ENCODE assay signal across 28 mouse cellular contexts in the genomic region with DNA sequence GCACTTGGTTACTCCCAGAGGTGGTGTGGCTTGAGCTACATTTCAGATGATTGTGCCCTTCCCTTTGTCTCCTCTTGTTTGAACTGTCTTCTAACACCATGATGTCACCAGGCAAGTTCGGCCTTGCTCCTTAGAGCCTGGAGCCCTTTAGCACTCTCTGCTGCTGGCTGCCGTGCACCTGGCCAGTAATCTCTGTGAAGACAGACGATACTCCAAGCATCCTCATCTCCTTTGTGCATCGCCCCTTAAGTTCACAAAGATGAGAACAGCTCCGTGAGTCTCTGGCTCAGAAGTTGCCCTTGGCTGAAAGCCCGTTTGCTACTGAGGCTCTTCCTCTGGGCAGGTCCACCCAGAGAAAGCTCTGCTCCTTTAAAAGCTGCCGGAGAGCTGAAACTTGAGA. TPM values are rescaled to one million over a fixed set of nuclear protein-coding genes. Genes with fewer than 3 reads are reported as not detected.
DNase-seq lines count a peak whose midpoint lies in the region; ATAC-seq lines count a peak whose summit lies in the region.
"Had no signal": no experiment of that assay in that cellular context is flagged by ENCODE, and none has a peak within 500 bp of the region (broad histone marks: within the 10 kb centered on the region; RNA-seq: fewer than 3 reads in every experiment).

No protein-coding gene starts in this region.

- intact Hi-C loops in left cerebral cortex, postnatal 4 days (cut with DNase I): no loop called here

- no peak overlapping the region; the same call in 1 of the 2 replicates for H3K9ac ChIP-seq in limb, embryonic 12.5 days (replicated peaks)
- no peak overlapping the region for H3K9ac ChIP-seq in embryonic facial prominence, embryonic 11.5 days (replicated peaks; ENCODE audit: low read length)
- no peak overlapping the region for H3K9ac ChIP-seq in embryonic facial prominence, embryonic 15.5 days
- no peak overlapping the region for H3K9ac ChIP-seq in midbrain, embryonic 15.5 days
- H3K9ac ChIP-seq: forebrain, embryonic 12.5 days; forebrain, postnatal 0 days; hindbrain, embryonic 12.5 days had no signal

- no peak overlapping the region for H3K4me3 ChIP-seq in limb, embryonic 12.5 days (replicated peaks)
- no peak overlapping the region for H3K4me3 ChIP-seq in limb, embryonic 10.5 days
- no peak overlapping the region for H3K4me3 ChIP-seq in embryonic facial prominence, embryonic 11.5 days (ENCODE audit: low read depth, low read length)
- H3K4me3 ChIP-seq in embryonic facial prominence, embryonic 15.5 days (replicated peaks): no peak overlapping the region
- no peak overlapping the region for H3K4me3 ChIP-seq in midbrain, embryonic 15.5 days
- H3K4me3 ChIP-seq: forebrain, embryonic 12.5 days; hindbrain, embryonic 12.5 days had no signal

- no peak overlapping the region for H3K4me2 ChIP-seq in limb, embryonic 12.5 days
- H3K4me2 ChIP-seq in embryonic facial prominence, embryonic 11.5 days (ENCODE audit: low read depth, low read length): no peak overlapping the region
- no peak overlapping the region for H3K4me2 ChIP-seq in embryonic facial prominence, embryonic 15.5 days (replicated peaks)
- no peak overlapping the region for H3K4me2 ChIP-seq in midbrain, embryonic 15.5 days
- H3K4me2 ChIP-seq: forebrain, embryonic 12.5 days; hindbrain, embryonic 12.5 days had no signal

- H3K36me3 ChIP-seq in limb, embryonic 12.5 days: no peaks in the 10 kb centered on the region
- no peaks in the 10 kb centered on the region for H3K36me3 ChIP-seq in limb, embryonic 10.5 days
- H3K36me3 ChIP-seq in embryonic facial prominence, embryonic 11.5 days (replicated peaks; ENCODE audit: control insufficient read depth, insufficient read depth, low read depth, low read length): no peaks in the 10 kb centered on the region
- H3K36me3 ChIP-seq in embryonic facial prominence, embryonic 15.5 days: no peaks in the 10 kb centered on the region
- H3K36me3 ChIP-seq in midbrain, embryonic 15.5 days (replicated peaks): no peaks in the 10 kb centered on the region
- H3K36me3 ChIP-seq: forebrain, embryonic 12.5 days; hindbrain, embryonic 12.5 days had no signal

- H3K9me3 ChIP-seq in limb, embryonic 12.5 days: no peaks in the 10 kb centered on the region
- H3K9me3 ChIP-seq in limb, embryonic 10.5 days (replicated peaks): no peaks in the 10 kb centered on the region
- no peaks in the 10 kb centered on the region for H3K9me3 ChIP-seq in embryonic facial prominence, embryonic 11.5 days (replicated peaks; ENCODE audit: control insufficient read depth, low read length)
- H3K9me3 ChIP-seq in embryonic facial prominence, embryonic 15.5 days (replicated peaks): no peaks in the 10 kb centered on the region
- no peaks in the 10 kb centered on the region for H3K9me3 ChIP-seq in midbrain, embryonic 15.5 days
- H3K9me3 ChIP-seq: forebrain, embryonic 12.5 days; hindbrain, embryonic 12.5 days had no signal

- no peaks in the 10 kb centered on the region for H3K27me3 ChIP-seq in limb, embryonic 12.5 days
- no peaks in the 10 kb centered on the region for H3K27me3 ChIP-seq in limb, embryonic 10.5 days (ENCODE audit: low read depth, poor library complexity, severe bottlenecking)
- H3K27me3 ChIP-seq in embryonic facial prominence, embryonic 11.5 days (ENCODE audit: control insufficient read depth, insufficient read depth, low read length): no peaks in the 10 kb centered on the region
- peaks cover 3% of the 10 kb centered on the region; the same call in 1 of the 2 replicates for H3K27me3 ChIP-seq in embryonic facial prominence, embryonic 15.5 days
- H3K27me3 ChIP-seq in midbrain, embryonic 15.5 days (replicated peaks): no peaks in the 10 kb centered on the region
- H3K27me3 ChIP-seq: forebrain, embryonic 12.5 days; hindbrain, embryonic 12.5 days had no signal

- H3K4me1 ChIP-seq in limb, embryonic 12.5 days (replicated peaks): peaks cover 8% of the 10 kb centered on the region; the same call in 1 of the 2 replicates
- 0 out of 2 replicates have a peak, but pooled peaks cover 3% of the 10 kb centered on the region for H3K4me1 ChIP-seq in limb, embryonic 10.5 days
- no peaks in the 10 kb centered on the region for H3K4me1 ChIP-seq in embryonic facial prominence, embryonic 11.5 days (ENCODE audit: control insufficient read depth, insufficient read depth, low read length)
- peaks cover 3% of the 10 kb centered on the region; the same call in 1 of the 2 replicates for H3K4me1 ChIP-seq in embryonic facial prominence, embryonic 15.5 days
- H3K4me1 ChIP-seq in midbrain, embryonic 15.5 days: no peaks in the 10 kb centered on the region
- H3K4me1 ChIP-seq: forebrain, embryonic 12.5 days; hindbrain, embryonic 12.5 days had no signal

- H3K27ac ChIP-seq in limb, embryonic 12.5 days: peak overlapping the region; percentile 8; the same call in 1 of the 2 replicates
- H3K27ac ChIP-seq in limb, embryonic 10.5 days: no peak overlapping the region
- H3K27ac ChIP-seq in embryonic facial prominence, embryonic 11.5 days (replicated peaks; ENCODE audit: low read depth, low read length): no peak overlapping the region
- 0 out of 2 replicates have a peak overlapping the region, but pooled peaks have one; percentile 44 for H3K27ac ChIP-seq in embryonic facial prominence, embryonic 15.5 days (replicated peaks)
- H3K27ac ChIP-seq in midbrain, embryonic 15.5 days: no peak overlapping the region
- H3K27ac ChIP-seq: forebrain, embryonic 12.5 days; hindbrain, embryonic 12.5 days had no signal

- no peak for ATAC-seq in limb, embryonic 12.5 days (ENCODE audit: insufficient number of reproducible peaks, insufficient read depth, low FRiP score, low TSS enrichment, low read depth)
- ATAC-seq in embryonic facial prominence, embryonic 11.5 days (replicated peaks; ENCODE audit: insufficient number of reproducible peaks, low FRiP score, low TSS enrichment, low read depth): no peak
- ATAC-seq in embryonic facial prominence, embryonic 15.5 days (ENCODE audit: insufficient number of reproducible peaks, low FRiP score, low TSS enrichment, low read depth): no peak
- ATAC-seq in midbrain, embryonic 15.5 days (replicated peaks): no peak
- ATAC-seq: activated CD4-positive, CD25-positive, alpha-beta regulatory T cell, adult 4 months; forebrain, postnatal 0 days; hindbrain, embryonic 16.5 days; inflammation-experienced regulatory T-cells, adult 6 months; Patski had no signal

- no peak for DNase-seq in limb, embryonic 10.5 days (ENCODE audit: low spot score)
- DNase-seq in embryonic facial prominence, embryonic 11.5 days (ENCODE audit: low spot score): peak; percentile 22
- no peak for DNase-seq in urinary bladder, postnatal 36 days (ENCODE audit: low spot score in 2 of 2)
- no peak for DNase-seq in left cerebral cortex, postnatal 4 days
- DNase-seq: adrenal gland, postnatal 14 days; cerebellum, adult 2 months; cerebellum, postnatal 10 days; embryo, embryonic 11 days; forebrain, postnatal 0 days; gastrocnemius, postnatal 25 days; heart, postnatal 10 days; heart, postnatal 4 days had no signal

- 39% methylated on average over 7 of the region's 7 CpGs for WGBS in limb, embryonic 12.5 days
- WGBS in limb, embryonic 10.5 days: 69% methylated on average over 7 of the region's 7 CpGs
- WGBS in embryonic facial prominence, embryonic 11.5 days: 53% methylated on average over 7 of the region's 7 CpGs
- whole genome bisulfite sequencing in embryonic facial prominence, embryonic 15.5 days: 31% methylated on average over 7 of the region's 7 CpGs
- WGBS in midbrain, embryonic 15.5 days: 64% methylated on average over 7 of the region's 7 CpGs

RNA-seq across cellular contexts. Expression of gene Krt24, which starts 8.3 kb away (rescaled TPM):
- 0.21 and 0.41 TPM in 2 replicates for polyA plus RNA-seq in limb, embryonic 12.5 days (2016; fragmentation: Nextera tagmentation; extraction: Ambion mirVana)
- 0.23 TPM in 1 of 2 replicates, not detected in the other for polyA plus RNA-seq in limb, embryonic 10.5 days (2016; fragmentation: Nextera tagmentation; extraction: Ambion mirVana)
- polyA plus RNA-seq in embryonic facial prominence, embryonic 11.5 days (2014; fragmentation: Nextera tagmentation; extraction: Ambion mirVana): 0.11 and 0.22 TPM in 2 replicates
- 2.9 and 4.7 TPM in 2 replicates for polyA plus RNA-seq in embryonic facial prominence, embryonic 15.5 days (2015; fragmentation: Nextera tagmentation; extraction: Ambion mirVana)
- total RNA-seq in left cerebral cortex, postnatal 4 days (2021): not detected
- polyA plus RNA-seq in midbrain, embryonic 15.5 days (2015; fragmentation: Nextera tagmentation; extraction: Ambion mirVana): not detected in 2 replicates
- total RNA-seq: adrenal gland, adult 18-20 months; adrenal gland, postnatal 14 days; common myeloid progenitor, adult 5-6 weeks; forebrain, postnatal 0 days; gastrocnemius, adult 18-20 months; gastrocnemius, postnatal 25 days; granulocyte monocyte progenitor cell, adult 5-6 weeks; heart, postnatal 10 days; heart, postnatal 4 days; MEL had no signal
- polyA plus RNA-seq: activated CD4-positive, CD25-positive, alpha-beta regulatory T cell, adult 4 months; C2C12; forebrain, embryonic 12.5 days; heart, embryonic 14.5 days; hindbrain, embryonic 12.5 days; inflammation-experienced regulatory T-cells, adult 6 months; Patski had no signal

RNA-seq across cellular contexts. Expression of gene Krt222, which starts 32.9 kb away (rescaled TPM):
- polyA plus RNA-seq in limb, embryonic 12.5 days (2016; fragmentation: Nextera tagmentation; extraction: Ambion mirVana): 0.15 and 0.36 TPM in 2 replicates
- polyA plus RNA-seq in limb, embryonic 10.5 days (2016; fragmentation: Nextera tagmentation; extraction: Ambion mirVana): 0.20 and 0.25 TPM in 2 replicates
- polyA plus RNA-seq in embryonic facial prominence, embryonic 11.5 days (2014; fragmentation: Nextera tagmentation; extraction: Ambion mirVana): 0.18 and 0.49 TPM in 2 replicates
- 0.71 and 0.79 TPM in 2 replicates for polyA plus RNA-seq in embryonic facial prominence, embryonic 15.5 days (2015; fragmentation: Nextera tagmentation; extraction: Ambion mirVana)
- 10 to 100 TPM in 1 of 2 experiments, 1 to 10 TPM in 1; 9.2 to 10.8 TPM for total RNA-seq in left cerebral cortex, postnatal 4 days (2021)
- 6.8 and 8.1 TPM in 2 replicates for polyA plus RNA-seq in midbrain, embryonic 15.5 days (2015; fragmentation: Nextera tagmentation; extraction: Ambion mirVana)
- total RNA-seq: common myeloid progenitor, adult 5-6 weeks; granulocyte monocyte progenitor cell, adult 5-6 weeks; MEL had no signal
- polyA plus RNA-seq: C2C12 had no signal

RNA-seq across cellular contexts. Expression of gene Krt25, which starts 46.0 kb away (rescaled TPM):
- polyA plus RNA-seq in limb, embryonic 12.5 days (2016; fragmentation: Nextera tagmentation; extraction: Ambion mirVana): not detected in 2 replicates
- not detected in 2 replicates for polyA plus RNA-seq in limb, embryonic 10.5 days (2016; fragmentation: Nextera tagmentation; extraction: Ambion mirVana)
- polyA plus RNA-seq in embryonic facial prominence, embryonic 11.5 days (2014; fragmentation: Nextera tagmentation; extraction: Ambion mirVana): not detected in 2 replicates
- 26.1 and 71.3 TPM in 2 replicates for polyA plus RNA-seq in embryonic facial prominence, embryonic 15.5 days (2015; fragmentation: Nextera tagmentation; extraction: Ambion mirVana)
- not detected for total RNA-seq in left cerebral cortex, postnatal 4 days (2021)
- 0.11 and 0.22 TPM in 2 replicates for polyA plus RNA-seq in midbrain, embryonic 15.5 days (2015; fragmentation: Nextera tagmentation; extraction: Ambion mirVana)
- total RNA-seq: adrenal gland, adult 18-20 months; adrenal gland, postnatal 14 days; common myeloid progenitor, adult 5-6 weeks; forebrain, postnatal 0 days; gastrocnemius, postnatal 25 days; granulocyte monocyte progenitor cell, adult 5-6 weeks; heart, postnatal 10 days; MEL had no signal
- polyA plus RNA-seq: activated CD4-positive, CD25-positive, alpha-beta regulatory T cell, adult 4 months; C2C12; heart, embryonic 14.5 days; hindbrain, embryonic 12.5 days; inflammation-experienced regulatory T-cells, adult 6 months; Patski had no signal

RNA-seq across cellular contexts. Expression of gene Smarce1, which starts 46.0 kb away (rescaled TPM):
- 403 and 407 TPM in 2 replicates for polyA plus RNA-seq in limb, embryonic 12.5 days (2016; fragmentation: Nextera tagmentation; extraction: Ambion mirVana)
- 352 and 394 TPM in 2 replicates for polyA plus RNA-seq in limb, embryonic 10.5 days (2016; fragmentation: Nextera tagmentation; extraction: Ambion mirVana)
- 223 and 226 TPM in 2 replicates for polyA plus RNA-seq in embryonic facial prominence, embryonic 11.5 days (2014; fragmentation: Nextera tagmentation; extraction: Ambion mirVana)
- polyA plus RNA-seq in embryonic facial prominence, embryonic 15.5 days (2015; fragmentation: Nextera tagmentation; extraction: Ambion mirVana): 228 and 240 TPM in 2 replicates
- total RNA-seq in left cerebral cortex, postnatal 4 days (2021): 100 to 1,000 TPM; 136 to 140 TPM
- polyA plus RNA-seq in midbrain, embryonic 15.5 days (2015; fragmentation: Nextera tagmentation; extraction: Ambion mirVana): 322 and 331 TPM in 2 replicates

Comparison
In these comparisons a context has a peak if more than half of its experiments do, and no peak if none do; other contexts are left out.
1. H3K27ac ChIP-seq: peak in limb, embryonic 12.5 days (single experiment) and embryonic facial prominence, embryonic 15.5 days (single experiment); none in limb, embryonic 10.5 days (single experiment), embryonic facial prominence, embryonic 11.5 days (single experiment) and midbrain, embryonic 15.5 days (single experiment).
2. RNA of gene Krt25, which starts 46.0 kb away (polyA plus RNA-seq): 26.1 to 71.3 TPM in embryonic facial prominence, embryonic 15.5 days; 0.11 to 0.22 TPM in midbrain, embryonic 15.5 days, not detected in limb, embryonic 12.5 days, not detected in limb, embryonic 10.5 days and not detected in embryonic facial prominence, embryonic 11.5 days; every median in the first group is over 10 times any median in the second.